Mouse (Mus musculus) T-helper 1 cell (primary cell): ENCODE measurements around the gene Rab3a.

Experiments
- in situ Hi-C: fragments of 300-600 bp; cut with MboI, MseI; formaldehyde crosslinking; loops from one replicate; pipeline ENCODE4 v1.15.1; 2025; ENCODE audit warnings: high pct_unique_total_duplicates

Rab3a gene

GRCm38 (mm10) chr8:70772075-70772474 is 17.6 kb downstream of the Rab3a start:
- in situ Hi-C loops = no loop called here

GRCm38 (mm10) chr8:70772890-70773289 is 18.4 kb downstream of the Rab3a start:
- in situ Hi-C loops = no loop called here

DNA sequence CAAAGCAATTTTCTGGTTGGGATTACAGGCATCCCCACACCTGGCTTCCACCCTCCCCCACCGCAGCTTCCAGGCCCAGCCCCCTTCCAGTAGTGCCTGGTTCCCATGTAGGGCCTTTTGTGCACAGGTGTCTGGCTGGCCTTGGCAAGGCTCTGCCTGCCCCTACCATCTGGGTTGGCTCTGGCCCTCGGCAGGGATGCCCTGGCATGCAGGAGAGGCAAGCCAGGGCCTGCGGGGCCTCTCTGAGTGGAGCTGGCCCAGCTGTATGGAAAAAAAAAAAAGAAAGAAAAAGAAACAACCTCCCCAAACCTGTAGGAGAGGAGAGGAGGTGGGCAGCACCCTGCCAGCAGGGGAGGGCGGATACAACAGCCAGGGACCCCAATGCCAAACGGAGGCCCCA is 18.9 kb downstream of the Rab3a start:
- in situ Hi-C loops = no loop called here

DNA sequence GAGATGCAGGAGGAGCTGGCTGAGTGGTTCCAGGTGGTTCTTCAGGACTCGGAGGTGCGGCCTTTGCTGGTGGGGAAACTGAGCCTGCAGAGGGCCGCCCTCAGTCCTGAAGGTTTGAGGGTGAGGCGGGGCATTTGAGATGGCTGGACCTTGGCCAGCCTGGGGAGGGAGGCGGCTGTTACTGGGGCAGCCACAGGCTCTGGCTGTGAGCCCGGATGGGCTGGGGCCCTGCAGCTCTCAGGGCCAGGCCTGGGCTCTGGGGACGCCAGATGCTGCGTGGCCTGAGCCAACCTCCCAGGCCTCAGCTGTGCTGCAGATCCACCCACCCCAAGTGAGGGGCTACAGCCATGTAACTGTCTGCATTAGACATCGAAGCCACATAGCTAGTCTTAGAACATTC is 19.4 kb downstream of the Rab3a start:
- in situ Hi-C loops = no loop called here

GRCm38 (mm10) chr8:70774740-70775139 is 20.3 kb downstream of the Rab3a start:
- in situ Hi-C loops = no loop called here

GRCm38 (mm10) chr8:70775227-70775626 is 20.7 kb downstream of the Rab3a start:
- in situ Hi-C loops = no loop called here

DNA sequence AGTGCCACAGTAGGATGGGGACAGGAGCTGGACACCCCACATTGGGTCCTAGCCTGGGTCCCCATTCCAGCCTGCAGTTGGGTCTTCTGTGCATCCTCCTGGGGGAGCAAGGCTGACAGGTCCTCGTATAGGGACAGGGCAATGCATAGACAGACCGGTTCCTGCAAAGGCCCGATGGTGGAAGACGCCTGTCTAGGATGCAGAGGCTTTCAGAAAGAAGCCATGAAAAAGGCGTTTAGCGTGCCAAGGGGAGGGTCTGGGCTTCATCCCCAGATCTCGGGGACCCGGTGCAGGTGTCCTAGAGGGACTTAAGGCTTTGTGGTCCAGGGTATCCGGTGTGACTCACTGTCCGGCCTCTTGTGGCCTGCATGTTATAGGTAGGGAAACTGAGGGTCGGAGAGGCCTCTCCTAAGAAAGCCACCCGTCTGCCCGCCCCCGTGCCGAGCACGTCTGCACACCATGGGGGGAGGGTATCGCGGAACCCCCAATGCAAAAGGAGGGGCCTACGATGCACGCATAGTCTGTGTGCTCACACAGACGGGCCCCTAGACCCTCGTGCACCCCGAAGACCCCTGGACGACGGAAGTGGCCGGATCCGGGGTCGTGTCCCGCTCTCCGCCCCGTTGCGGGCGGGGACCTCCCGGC is 21.5 kb downstream of the Rab3a start:
- in situ Hi-C loops = no loop called here

- in situ Hi-C loops = no loop called here
Observed at GRCm38 (mm10) chr8:70776496-70777444, 22.3 kb downstream of the Rab3a start, which contains the start of gene Pik3r2. TSS of gene Pik3r2 (minus strand) at chr8:70776713.

GRCm38 (mm10) chr8:70780093-70780492 is 25.6 kb downstream of the Rab3a start:
- in situ Hi-C loops = no loop called here

GRCm38 (mm10) chr8:70786291-70787050 is 32.0 kb downstream of the Rab3a start:
- in situ Hi-C loops = no loop called here

- in situ Hi-C loops = no loop called here
Observed at GRCm38 (mm10) chr8:70787051-70787445, 32.6 kb downstream of the Rab3a start.

GRCm38 (mm10) chr8:70787941-70788667 is 33.6 kb downstream of the Rab3a start:
- in situ Hi-C loops = no loop called here

- in situ Hi-C loops = no loop called here
Observed at GRCm38 (mm10) chr8:70789046-70789445, 34.6 kb downstream of the Rab3a start.

DNA sequence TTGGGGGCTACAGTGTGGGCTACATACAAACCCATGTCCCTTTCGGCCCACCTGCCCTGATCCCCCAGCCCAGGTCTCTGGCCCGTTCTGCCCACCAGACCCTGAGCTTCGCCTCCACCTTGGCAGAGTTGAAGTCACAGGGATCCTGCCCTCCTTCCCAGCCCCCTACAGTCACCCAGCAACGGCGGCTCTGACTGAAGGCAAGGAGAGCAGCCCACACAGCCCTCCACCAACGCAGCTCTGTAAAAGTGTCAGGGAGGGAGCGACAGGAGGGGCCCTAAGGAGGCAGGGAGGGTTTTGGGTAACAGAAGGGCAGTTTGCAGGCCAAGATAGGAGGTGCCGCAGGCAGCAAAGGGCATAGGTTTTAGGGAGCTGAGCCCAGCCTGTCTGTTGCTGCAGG is 36.4 kb downstream of the Rab3a start:
- in situ Hi-C loops = no loop called here

- in situ Hi-C loops = no loop called here
Observed at GRCm38 (mm10) chr8:70791294-70791701, 36.8 kb downstream of the Rab3a start.

GRCm38 (mm10) chr8:70791975-70792691 is 37.7 kb downstream of the Rab3a start:
- in situ Hi-C loops = no loop called here

DNA sequence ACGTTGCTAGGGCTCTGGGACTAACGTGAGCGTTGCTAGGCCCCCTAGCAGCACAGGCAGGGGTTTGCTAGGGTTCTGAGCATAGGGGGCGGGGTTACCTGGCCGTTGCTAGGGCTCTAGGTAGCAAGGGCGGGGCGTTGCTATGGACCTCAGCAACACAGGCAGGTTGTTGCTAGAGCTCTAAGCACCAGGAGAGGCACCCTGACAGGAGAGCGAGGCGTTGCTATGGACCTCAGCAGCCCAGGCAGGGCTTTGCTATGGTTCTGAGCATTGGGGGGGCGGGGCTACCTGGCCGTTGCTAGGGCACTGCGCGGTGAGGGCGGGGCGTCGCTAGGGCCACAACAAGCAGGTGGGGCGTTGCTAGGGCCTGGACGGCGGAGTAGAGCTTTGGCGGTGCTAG is 38.2 kb downstream of the Rab3a start:
- in situ Hi-C loops = no loop called here

DNA sequence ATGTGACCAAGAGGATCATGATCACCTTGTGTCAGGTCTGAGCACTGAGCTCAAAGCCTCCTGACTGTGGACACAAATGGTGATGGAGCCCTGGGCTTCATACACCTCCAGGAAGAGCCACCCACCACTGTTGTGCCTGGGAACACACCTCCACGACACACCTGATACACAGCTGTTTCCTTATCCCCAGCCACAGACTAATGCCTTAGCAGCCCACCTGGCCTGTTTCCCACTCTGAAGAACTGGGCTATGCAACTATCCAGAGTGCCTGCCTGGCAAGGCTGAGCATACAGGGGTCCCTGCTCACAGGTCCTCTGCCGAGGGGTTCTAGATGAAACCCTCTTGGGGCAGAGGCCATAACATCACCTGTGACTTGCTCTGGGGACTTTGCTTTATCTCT is 39.7 kb downstream of the Rab3a start:
- in situ Hi-C loops = no loop called here

- in situ Hi-C loops = no loop called here
Observed at GRCm38 (mm10) chr8:70795370-70795769, 40.9 kb downstream of the Rab3a start.

DNA sequence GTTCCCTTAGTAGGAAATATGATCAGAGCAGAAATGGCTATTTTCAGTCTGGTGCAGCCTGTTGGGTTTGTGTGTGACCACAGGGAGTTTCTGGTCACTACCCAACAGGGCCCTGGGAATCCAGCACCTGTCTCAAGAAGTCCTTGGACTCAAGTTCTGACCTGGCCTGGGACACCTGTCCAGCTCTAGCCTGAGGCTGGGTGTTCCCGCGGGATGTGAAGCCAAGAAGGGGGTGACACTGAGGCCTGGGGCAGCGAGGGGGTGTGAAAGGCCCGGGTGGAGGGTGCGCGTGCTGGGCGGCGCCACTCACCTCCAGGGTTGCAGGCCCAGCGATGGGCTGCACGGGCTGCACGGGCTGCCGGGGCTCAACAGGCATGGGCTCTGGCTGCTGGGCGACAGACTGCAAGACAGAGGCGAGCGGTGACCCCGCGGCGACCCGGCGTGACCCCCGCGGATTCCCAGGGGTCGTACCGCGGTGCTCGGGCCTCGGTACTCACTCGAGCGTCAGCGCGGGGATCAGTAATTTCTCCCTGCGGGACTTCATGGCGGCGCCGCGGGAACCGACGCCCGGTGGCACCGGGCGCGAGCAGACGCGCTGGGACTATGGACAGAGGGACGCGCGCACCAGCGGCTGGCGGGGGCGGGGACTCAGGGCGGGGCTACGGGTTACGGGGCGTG is 42.1 kb downstream of the Rab3a start:
- in situ Hi-C loops = no loop called here
